Mouse (Mus musculus) stomach, embryonic 14.5 days (tissue): Measurements from ENCODE around the gene Mx1. TPM values are rescaled to one million over a fixed set of nuclear protein-coding genes. Genes with fewer than 3 reads are reported as not detected.

Source experiments
- ATAC-seq: fragments of 200-750 bp; cut with Nextera tagmentation; 2 replicates; pipeline ENCODE4 v1.8.0; 2017; ENCODE audit warnings: low read depth, moderate TSS enrichment; ENCODE audit not compliant: insufficient number of reproducible peaks, insufficient read depth, low FRiP score
- H3K27ac ChIP-seq: fragments of 300-500 bp; sonication (generic); 2 replicates; pipeline ENCODE4 v1.5.1; 2014; ENCODE audit warnings: mild to moderate bottlenecking, low read length, moderate library complexity, mixed read lengths
- H3K27me3 ChIP-seq: fragments of 300-500 bp; sonication (generic); 2 replicates; pipeline ENCODE4 v1.6.1; 2014; ENCODE audit warnings: low read length, control low read depth, mixed read lengths; ENCODE audit not compliant: control insufficient read depth, insufficient read depth
- H3K36me3 ChIP-seq: fragments of 300-500 bp; sonication (generic); 2 replicates; pipeline ENCODE4 v1.6.1; 2014; ENCODE audit warnings: mild to moderate bottlenecking, control low read depth, low read length, moderate library complexity, mixed read lengths; ENCODE audit not compliant: control insufficient read depth, insufficient read depth
- H3K4me1 ChIP-seq: fragments of 300-500 bp; sonication (generic); 2 replicates; pipeline ENCODE4 v1.6.1; 2014; ENCODE audit warnings: low read length, control low read depth, mixed read lengths; ENCODE audit not compliant: control insufficient read depth, insufficient read depth
- H3K4me2 ChIP-seq: fragments of 300-500 bp; sonication (generic); replicated peaks from 2 replicates; pipeline ENCODE4 v1.6.1; 2014; ENCODE audit warnings: low read depth, low read length, control low read depth
- H3K4me3 ChIP-seq: fragments of 300-500 bp; sonication (generic); 2 replicates; pipeline ENCODE4 v1.5.1; 2014; ENCODE audit warnings: low read depth, low read length, control low read depth
- H3K9ac ChIP-seq: fragments of 300-500 bp; sonication (generic); replicated peaks from 2 replicates; pipeline ENCODE4 v1.6.1; 2014; ENCODE audit warnings: low read depth, mild to moderate bottlenecking, control low read depth, low read length, moderate library complexity, mixed read lengths
- H3K9me3 ChIP-seq: fragments of 300-500 bp; sonication (generic); 2 replicates; pipeline ENCODE4 v1.6.1; 2016; ENCODE audit warnings: low read depth, low read length, control low read depth; ENCODE audit not compliant: control insufficient read depth
- WGBS: fragments of 180-500 bp; shearing (Covaris S2); extraction: QIAGEN DNeasy Blood & Tissue Kit; methylation state at CpG from one replicate; pipeline ENCODE4 v1.1.7; 2014; 5-methylcytosine and 5-hydroxymethylcytosine counted together
- polyA plus RNA-seq: library from polyadenylated mRNA; unstranded; fragments of >200 nt; fragmentation: Nextera tagmentation; extraction: Ambion mirVana; gene quantifications from 2 replicates; pipeline ENCODE4 v1.2.1, GENCODE M21; 2014

Mx1 gene
- polyA plus RNA-seq, 1 experiment from 2014 or later: 0.35 TPM

GRCm38 (mm10) chr16:97437448-97438056 is 25.2 kb downstream of the Mx1 start:
- Histone ChIP-seq H3K27ac (no peak overlapping the region), H3K4me1 (no peaks in the 10 kb centered on the region), H3K36me3 (no peaks in the 10 kb centered on the region), H3K9me3 (no peaks in the 10 kb centered on the region), H3K4me2 (no peak overlapping the region), H3K4me3 (no peak overlapping the region), H3K9ac (no peak overlapping the region), H3K27me3 (no peaks in the 10 kb centered on the region)
- no peak for ATAC-seq
- 58% methylated on average over 1 of the region's 1 CpGs for WGBS

GRCm38 (mm10) chr16:97434206-97434605 is 28.5 kb downstream of the Mx1 start:
- H3K36me3 ChIP-seq: no peaks in the 10 kb centered on the region
- no peak overlapping the region for H3K4me2 ChIP-seq
- WGBS: 61% methylated on average over 2 of the region's 2 CpGs
- H3K9ac ChIP-seq: no peak overlapping the region
- no peaks in the 10 kb centered on the region for H3K4me1 ChIP-seq
- ATAC-seq: no peak
- no peak overlapping the region for H3K4me3 ChIP-seq
- H3K9me3 ChIP-seq: no peaks in the 10 kb centered on the region
- H3K27me3 ChIP-seq: no peaks in the 10 kb centered on the region
- no peak overlapping the region for H3K27ac ChIP-seq

- 66% methylated on average over 4 of the region's 4 CpGs for WGBS
- Histone ChIP-seq H3K27ac (no peak overlapping the region), H3K9me3 (no peaks in the 10 kb centered on the region), H3K9ac (no peak overlapping the region), H3K4me3 (no peak overlapping the region), H3K4me1 (no peaks in the 10 kb centered on the region), H3K27me3 (no peaks in the 10 kb centered on the region), H3K36me3 (no peaks in the 10 kb centered on the region), H3K4me2 (no peak overlapping the region)
- no peak for ATAC-seq
Measured at GRCm38 (mm10) chr16:97431328-97431727, 31.4 kb downstream of the Mx1 start.

GRCm38 (mm10) chr16:97430091-97430490 is 32.6 kb downstream of the Mx1 start:
- no peaks in the 10 kb centered on the region for H3K36me3 ChIP-seq
- H3K27ac ChIP-seq: no peak overlapping the region
- H3K4me2 ChIP-seq: no peak overlapping the region
- H3K9me3 ChIP-seq: no peaks in the 10 kb centered on the region
- 94% methylated on average over 4 of the region's 4 CpGs for WGBS
- no peak overlapping the region for H3K9ac ChIP-seq
- no peaks in the 10 kb centered on the region for H3K4me1 ChIP-seq
- no peaks in the 10 kb centered on the region for H3K27me3 ChIP-seq
- no peak for ATAC-seq
- no peak overlapping the region for H3K4me3 ChIP-seq

GRCm38 (mm10) chr16:97428026-97428425 is 34.7 kb downstream of the Mx1 start:
- Histone ChIP-seq H3K4me3 (no peak overlapping the region), H3K4me1 (no peaks in the 10 kb centered on the region), H3K4me2 (no peak overlapping the region), H3K27ac (no peak overlapping the region), H3K9me3 (no peaks in the 10 kb centered on the region), H3K27me3 (no peaks in the 10 kb centered on the region), H3K36me3 (no peaks in the 10 kb centered on the region), H3K9ac (no peak overlapping the region)
- no peak for ATAC-seq
- 75% methylated on average over 3 of the region's 3 CpGs for WGBS

GRCm38 (mm10) chr16:97423627-97424026 is 39.1 kb downstream of the Mx1 start:
- H3K4me3 ChIP-seq: no peak overlapping the region
- H3K4me1 ChIP-seq: no peaks in the 10 kb centered on the region
- no peaks in the 10 kb centered on the region for H3K36me3 ChIP-seq
- no peak overlapping the region for H3K4me2 ChIP-seq
- 79% methylated on average over 1 of the region's 1 CpGs for WGBS
- no peak overlapping the region for H3K27ac ChIP-seq
- H3K27me3 ChIP-seq: no peaks in the 10 kb centered on the region
- H3K9me3 ChIP-seq: no peaks in the 10 kb centered on the region
- no peak for ATAC-seq
- no peak overlapping the region for H3K9ac ChIP-seq

GRCm38 (mm10) chr16:97421671-97422070 is 41.0 kb downstream of the Mx1 start:
- Histone ChIP-seq H3K27me3 (no peaks in the 10 kb centered on the region), H3K4me1 (0 out of 2 replicates have a peak, but pooled peaks cover 3% of the 10 kb centered on the region), H3K9ac (no peak overlapping the region), H3K4me3 (no peak overlapping the region), H3K4me2 (no peak overlapping the region), H3K27ac (no peak overlapping the region), H3K36me3 (no peaks in the 10 kb centered on the region), H3K9me3 (no peaks in the 10 kb centered on the region)
- ATAC-seq: no peak
- WGBS: 77% methylated on average over 6 of the region's 6 CpGs

GRCm38 (mm10) chr16:97418749-97419453 is 43.8 kb downstream of the Mx1 start:
- Histone ChIP-seq H3K36me3 (no peaks in the 10 kb centered on the region), H3K4me3 (no peak overlapping the region), H3K4me1 (0 out of 2 replicates have a peak, but pooled peaks cover 3% of the 10 kb centered on the region), H3K9ac (no peak overlapping the region), H3K9me3 (no peaks in the 10 kb centered on the region), H3K27ac (no peak overlapping the region), H3K4me2 (no peak overlapping the region), H3K27me3 (no peaks in the 10 kb centered on the region)
- WGBS: 89% methylated on average over 6 of the region's 6 CpGs
- ATAC-seq: no peak
